Mouse (Mus musculus) myocyte (in vitro differentiated cells): ENCODE data around the gene Atp1a1. TPM values are rescaled to one million over a fixed set of nuclear protein-coding genes. Genes with fewer than 3 reads are reported as not detected.
A peak's percentile ranks its signal among the peaks of the same experiment; 100 is the strongest.

Experiments used
- H3K27me3 ChIP-seq: one replicate; pipeline ENCODE4 v1.6.1; 2011; ENCODE audit not compliant: control insufficient read depth, insufficient read depth, insufficient read length
- H3K36me3 ChIP-seq: one replicate; pipeline ENCODE4 v1.6.1; 2011; ENCODE audit not compliant: control insufficient read depth, insufficient read depth
- H3K4me2 ChIP-seq: one replicate; pipeline ENCODE4 v1.6.1; 2011; ENCODE audit warnings: low read depth, control low read depth
- H3K4me3 ChIP-seq: one replicate; pipeline ENCODE4 v1.5.1; 2011; ENCODE audit warnings: mild to moderate bottlenecking, control low read depth, moderate library complexity
- H3K79me2 ChIP-seq: one replicate; pipeline ENCODE4 v1.6.1; 2011; ENCODE audit not compliant: control insufficient read depth, insufficient read depth
- H3ac ChIP-seq: one replicate; pipeline ENCODE4 v1.6.1; 2011; ENCODE audit not compliant: control insufficient read depth, insufficient read length
- CEBPB ChIP-seq: IDR thresholded peaks from 2 replicates; pipeline ENCODE4 v1.6.1; 2011; ENCODE audit warnings: mild to moderate bottlenecking, moderate library complexity; ENCODE audit not compliant: poor library complexity, insufficient read depth, severe bottlenecking
- E2F4 ChIP-seq: IDR thresholded peaks from one replicate; pipeline ENCODE4 v1.6.1; 2011; ENCODE audit warnings: mild to moderate bottlenecking, control low read depth, moderate library complexity; ENCODE audit not compliant: insufficient read depth
- MAX ChIP-seq: IDR thresholded peaks from one replicate; pipeline ENCODE4 v1.6.1; 2011; ENCODE audit warnings: low read depth, mild to moderate bottlenecking, control low read depth
- MYOD1 ChIP-seq, 3 experiments: IDR thresholded peaks; one replicate each; pipeline ENCODE4 v1.6.1; 2011; ENCODE audit warnings: control low read depth in 2 of 3, low read depth in 2 of 3, mild to moderate bottlenecking in 2 of 3, moderate library complexity in 1 of 3; ENCODE audit not compliant: insufficient read length in 2 of 3, control insufficient read depth in 1 of 3
- MYOG ChIP-seq, 3 experiments: IDR thresholded peaks; one replicate each; pipeline ENCODE4 v1.6.1; 2011; ENCODE audit warnings: control low read depth in 2 of 3, low read depth in 2 of 3, mild to moderate bottlenecking in 2 of 3; ENCODE audit not compliant: insufficient read length in 2 of 3, control insufficient read depth in 1 of 3, insufficient read depth in 1 of 3
- POLR2A ChIP-seq: IDR thresholded peaks from one replicate; pipeline ENCODE4 v1.6.1; 2011; ENCODE audit warnings: low read depth, mild to moderate bottlenecking, control low read depth, moderate library complexity; ENCODE audit not compliant: insufficient read length
- POLR2AphosphoS2 ChIP-seq: IDR thresholded peaks from one replicate; pipeline ENCODE4 v1.6.1; 2011; ENCODE audit warnings: low read depth, control low read depth; ENCODE audit not compliant: insufficient read length
- REST ChIP-seq: IDR thresholded peaks from one replicate; pipeline ENCODE4 v1.6.1; 2011; ENCODE audit warnings: mild to moderate bottlenecking, control low read depth, moderate library complexity; ENCODE audit not compliant: insufficient read depth, insufficient read length
- SRF ChIP-seq: IDR thresholded peaks from one replicate; pipeline ENCODE4 v1.6.1; 2011; ENCODE audit warnings: low read depth; ENCODE audit not compliant: control insufficient read depth, insufficient read length
- TCF12 ChIP-seq: IDR thresholded peaks from one replicate; pipeline ENCODE4 v1.6.1; 2011; ENCODE audit warnings: mild to moderate bottlenecking, control low read depth; ENCODE audit not compliant: poor library complexity, insufficient read depth, severe bottlenecking
- TCF3 ChIP-seq: IDR thresholded peaks from one replicate; pipeline ENCODE4 v1.6.1; 2011; ENCODE audit warnings: low read depth, control low read depth; ENCODE audit not compliant: insufficient read length
- USF1 ChIP-seq: IDR thresholded peaks from one replicate; pipeline ENCODE4 v1.6.1; 2011; ENCODE audit warnings: low read depth, mild to moderate bottlenecking, control low read depth, moderate library complexity
- polyA plus RNA-seq: library from polyadenylated mRNA; unstranded; fragments of >200 nt; fragmentation: generic; extraction: Trizol; gene quantifications from one replicate; pipeline ENCODE4 v1.2.1, GENCODE M21; 2012; ENCODE audit warnings: missing spikeins

The Atp1a1 gene
- polyA plus RNA-seq, 1 experiment = 389 TPM

- H3K4me3 ChIP-seq = peak overlapping the region; percentile 63
- peaks cover 4% of the 10 kb centered on the region for H3K36me3 ChIP-seq
- TF ChIP-seq MYOD1 (IDR thresholded peaks at IDR 0.05; ENCODE audit: control insufficient read depth in 1 of 3, insufficient read length in 2 of 3, low read depth in 2 of 3) (peak in 2 of 3 experiments; percentile 31 to 56), REST (no peak)
- no peaks in the 10 kb centered on the region for H3K27me3 ChIP-seq
- no peak overlapping the region for H3ac ChIP-seq
- peaks cover 63% of the 10 kb centered on the region for H3K79me2 ChIP-seq
- peak overlapping the region; percentile 88 for H3K4me2 ChIP-seq
Measured at GRCm38 (mm10) chr3:101602511-101603055, 1.9 kb downstream of the Atp1a1 start.

GRCm38 (mm10) chr3:101601687-101602086 lies 2.8 kb downstream of the Atp1a1 start:
- H3K4me3 ChIP-seq = peak overlapping the region; percentile 63
- no peaks in the 10 kb centered on the region for H3K27me3 ChIP-seq
- H3K79me2 ChIP-seq = peaks cover 72% of the 10 kb centered on the region
- no peak overlapping the region for H3ac ChIP-seq
- TF ChIP-seq MYOG (IDR thresholded peaks at IDR 0.05; ENCODE audit: control insufficient read depth in 1 of 3, insufficient read depth in 1 of 3, insufficient read length in 2 of 3, low read depth in 2 of 3) (no peak), TCF3 (no peak), TCF12 (no peak), CEBPB (no peak), MYOD1 (IDR thresholded peaks at IDR 0.05; ENCODE audit: control insufficient read depth in 1 of 3, insufficient read length in 2 of 3, low read depth in 2 of 3) (no peak), POLR2A (no peak), MAX (no peak), E2F4 (no peak), REST (no peak), SRF (no peak), POLR2AphosphoS2 (no peak), USF1 (no peak)
- peaks cover 10% of the 10 kb centered on the region for H3K36me3 ChIP-seq
- H3K4me2 ChIP-seq = peak overlapping the region; percentile 88

GRCm38 (mm10) chr3:101601003-101601525 lies 3.4 kb downstream of the Atp1a1 start:
- no peaks in the 10 kb centered on the region for H3K27me3 ChIP-seq
- H3ac ChIP-seq = no peak overlapping the region
- H3K4me2 ChIP-seq = peak overlapping the region; percentile 88
- peaks cover 12% of the 10 kb centered on the region for H3K36me3 ChIP-seq
- peak overlapping the region; percentile 63 for H3K4me3 ChIP-seq
- TF ChIP-seq POLR2AphosphoS2 = no peak
- peak; percentile 19 for TF ChIP-seq POLR2A
- H3K79me2 ChIP-seq = peaks cover 78% of the 10 kb centered on the region

GRCm38 (mm10) chr3:101599920-101600741 lies 4.4 kb downstream of the Atp1a1 start:
- H3ac ChIP-seq = no peak overlapping the region
- no peak for TF ChIP-seq TCF3
- TF ChIP-seq POLR2AphosphoS2 = no peak
- no peak for TF ChIP-seq MYOD1 (IDR thresholded peaks at IDR 0.05; ENCODE audit: control insufficient read depth in 1 of 3, insufficient read length in 2 of 3, low read depth in 2 of 3)
- no peak for TF ChIP-seq E2F4
- no peak for TF ChIP-seq SRF
- no peak for TF ChIP-seq MAX
- H3K4me3 ChIP-seq = peak overlapping the region; percentile 63
- peaks cover 16% of the 10 kb centered on the region for H3K36me3 ChIP-seq
- peak overlapping the region; percentile 88 for H3K4me2 ChIP-seq
- H3K27me3 ChIP-seq = no peaks in the 10 kb centered on the region
- peaks cover 87% of the 10 kb centered on the region for H3K79me2 ChIP-seq

- H3K79me2 ChIP-seq = peaks cover 92% of the 10 kb centered on the region
- TF ChIP-seq USF1 (no peak), REST (no peak)
- peak overlapping the region; percentile 63 for H3K4me3 ChIP-seq
- peaks cover 22% of the 10 kb centered on the region for H3K36me3 ChIP-seq
- peak overlapping the region; percentile 88 for H3K4me2 ChIP-seq
- H3K27me3 ChIP-seq = no peaks in the 10 kb centered on the region
- no peak overlapping the region for H3ac ChIP-seq
Measured at GRCm38 (mm10) chr3:101599191-101599919, 5.1 kb downstream of the Atp1a1 start.
